Mouse (Mus musculus): ENCODE measurements at regions not wholly inside any gene's neighbourhood (a gene's known extent, or its start where the extent isn't known, plus 50 kb on each side); places are given as distances from the start of the nearest gene placed in this dataset.

DNA sequence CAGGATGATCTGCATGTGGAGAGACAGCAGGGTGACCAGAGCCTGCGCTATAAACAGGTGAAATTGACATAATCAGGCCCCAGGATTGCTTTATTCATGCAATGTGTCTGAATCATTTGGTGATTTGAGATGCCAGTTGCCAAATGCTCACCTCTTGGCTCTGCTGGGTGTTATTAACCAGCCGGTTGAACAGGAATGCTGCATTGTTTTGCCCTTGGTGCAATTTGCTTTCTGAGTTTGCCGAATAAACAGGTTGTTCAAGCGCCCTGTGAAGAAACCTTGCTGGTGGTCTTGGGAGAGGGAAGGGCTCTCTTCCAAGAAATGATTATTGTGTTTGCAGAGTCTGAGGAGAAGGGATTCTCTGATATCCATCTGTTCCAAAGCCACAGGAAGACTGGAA is 126.3 kb upstream of the Sgk1 start:
- Histone ChIP-seq H3K4me3 (ENCODE audit: insufficient read depth, poor library complexity, severe bottlenecking) (no peak overlapping the region), H3K79me3 (ENCODE audit: low read depth) (no peaks in the 10 kb centered on the region), H3K36me3 (ENCODE audit: control insufficient read depth, insufficient read depth) (no peaks in the 10 kb centered on the region), H3ac (ENCODE audit: control insufficient read depth, insufficient read length, low read depth) (no peak overlapping the region), H3K27me3 (ENCODE audit: control insufficient read depth, insufficient read depth, insufficient read length) (no peaks in the 10 kb centered on the region), H3K79me2 (ENCODE audit: control insufficient read depth, insufficient read depth) (no peaks in the 10 kb centered on the region)
- TF ChIP-seq FOSL1 (IDR thresholded peaks at IDR 0.05; ENCODE audit: insufficient read depth, low read length, poor library complexity, severe bottlenecking), result no peak
- no peak for TF ChIP-seq CTCF (IDR thresholded peaks at IDR 0.05; ENCODE audit: control insufficient read depth, insufficient read depth, insufficient read length)
- TF ChIP-seq MYOD1 (IDR thresholded peaks at IDR 0.05; ENCODE audit: control insufficient read depth, insufficient read length, low read depth), result no peak

DNA sequence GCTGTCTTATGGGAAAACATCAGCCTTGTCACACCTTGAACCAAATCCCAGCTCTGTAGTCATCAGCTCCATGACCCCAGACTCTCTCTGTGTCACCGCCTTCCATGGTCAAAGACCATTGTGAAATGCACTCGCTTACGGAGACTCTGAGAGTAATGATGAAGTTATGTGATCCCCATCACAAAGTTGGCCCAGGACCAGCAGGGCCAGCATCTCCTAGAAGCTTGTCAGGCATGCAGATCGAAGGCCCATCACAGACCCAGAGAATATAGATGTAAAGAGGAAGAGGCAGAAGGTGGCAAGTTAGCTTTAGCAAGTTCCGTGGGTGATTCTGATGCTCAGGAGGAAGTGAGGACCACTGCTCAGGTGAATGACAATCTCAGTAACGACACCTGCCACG is 125.2 kb upstream of the Sgk1 start:
- Histone ChIP-seq H3K4me3 (ENCODE audit: insufficient read depth, poor library complexity, severe bottlenecking) (no peak overlapping the region), H3K79me2 (ENCODE audit: control insufficient read depth, insufficient read depth) (no peaks in the 10 kb centered on the region), H3K27me3 (ENCODE audit: control insufficient read depth, insufficient read depth, insufficient read length) (no peaks in the 10 kb centered on the region), H3ac (ENCODE audit: control insufficient read depth, insufficient read length, low read depth) (no peak overlapping the region), H3K36me3 (ENCODE audit: control insufficient read depth, insufficient read depth) (no peaks in the 10 kb centered on the region), H3K79me3 (ENCODE audit: low read depth) (no peaks in the 10 kb centered on the region)
- TF ChIP-seq USF1 (IDR thresholded peaks at IDR 0.05; ENCODE audit: low read depth) (no peak), CTCF (IDR thresholded peaks at IDR 0.05; ENCODE audit: control insufficient read depth, insufficient read depth, insufficient read length) (no peak), MYOG (IDR thresholded peaks at IDR 0.05; ENCODE audit: control insufficient read depth, extremely low read depth, insufficient read length) (no peak), MYOD1 (IDR thresholded peaks at IDR 0.05; ENCODE audit: control insufficient read depth, insufficient read length, low read depth) (no peak), FOSL1 (IDR thresholded peaks at IDR 0.05; ENCODE audit: insufficient read depth, low read length, poor library complexity, severe bottlenecking) (no peak)

GRCm38 (mm10) chr10:21758122-21758521 is 123.9 kb upstream of the Sgk1 start:
- H3K36me3 ChIP-seq (ENCODE audit: control insufficient read depth, insufficient read depth), result no peaks in the 10 kb centered on the region
- TF ChIP-seq USF1 (IDR thresholded peaks at IDR 0.05; ENCODE audit: low read depth), result no peak
- no peak for TF ChIP-seq FOSL1 (IDR thresholded peaks at IDR 0.05; ENCODE audit: insufficient read depth, low read length, poor library complexity, severe bottlenecking)
- no peak for TF ChIP-seq MYOG (IDR thresholded peaks at IDR 0.05; ENCODE audit: control insufficient read depth, extremely low read depth, insufficient read length)
- no peak for TF ChIP-seq MYOD1 (IDR thresholded peaks at IDR 0.05; ENCODE audit: control insufficient read depth, insufficient read length, low read depth)
- TF ChIP-seq MAX (IDR thresholded peaks at IDR 0.05), result no peak
- no peak for TF ChIP-seq CTCF (IDR thresholded peaks at IDR 0.05; ENCODE audit: control insufficient read depth, insufficient read depth, insufficient read length)
- TF ChIP-seq CEBPB (IDR thresholded peaks at IDR 0.05; ENCODE audit: low read depth), result no peak
- H3K4me3 ChIP-seq (ENCODE audit: insufficient read depth, poor library complexity, severe bottlenecking), result no peak overlapping the region
- H3ac ChIP-seq (ENCODE audit: control insufficient read depth, insufficient read length, low read depth), result no peak overlapping the region
- no peaks in the 10 kb centered on the region for H3K79me2 ChIP-seq (ENCODE audit: control insufficient read depth, insufficient read depth)
- no peaks in the 10 kb centered on the region for H3K27me3 ChIP-seq (ENCODE audit: control insufficient read depth, insufficient read depth, insufficient read length)
- H3K79me3 ChIP-seq (ENCODE audit: low read depth), result no peaks in the 10 kb centered on the region

GRCm38 (mm10) chr10:21762516-21762915 is 119.5 kb upstream of the Sgk1 start:
- H3ac ChIP-seq (ENCODE audit: control insufficient read depth, insufficient read length, low read depth), result no peak overlapping the region
- no peaks in the 10 kb centered on the region for H3K79me3 ChIP-seq (ENCODE audit: low read depth)
- no peaks in the 10 kb centered on the region for H3K79me2 ChIP-seq (ENCODE audit: control insufficient read depth, insufficient read depth)
- no peak overlapping the region for H3K4me3 ChIP-seq (ENCODE audit: insufficient read depth, poor library complexity, severe bottlenecking)
- TF ChIP-seq MYOD1 (IDR thresholded peaks at IDR 0.05; ENCODE audit: control insufficient read depth, insufficient read length, low read depth) (no peak), MYOG (IDR thresholded peaks at IDR 0.05; ENCODE audit: control insufficient read depth, extremely low read depth, insufficient read length) (no peak), USF1 (IDR thresholded peaks at IDR 0.05; ENCODE audit: low read depth) (no peak), CEBPB (IDR thresholded peaks at IDR 0.05; ENCODE audit: low read depth) (no peak), CTCF (IDR thresholded peaks at IDR 0.05; ENCODE audit: control insufficient read depth, insufficient read depth, insufficient read length) (no peak), MAX (IDR thresholded peaks at IDR 0.05) (no peak), FOSL1 (IDR thresholded peaks at IDR 0.05; ENCODE audit: insufficient read depth, low read length, poor library complexity, severe bottlenecking) (no peak)
- no peaks in the 10 kb centered on the region for H3K27me3 ChIP-seq (ENCODE audit: control insufficient read depth, insufficient read depth, insufficient read length)
- no peaks in the 10 kb centered on the region for H3K36me3 ChIP-seq (ENCODE audit: control insufficient read depth, insufficient read depth)

DNA sequence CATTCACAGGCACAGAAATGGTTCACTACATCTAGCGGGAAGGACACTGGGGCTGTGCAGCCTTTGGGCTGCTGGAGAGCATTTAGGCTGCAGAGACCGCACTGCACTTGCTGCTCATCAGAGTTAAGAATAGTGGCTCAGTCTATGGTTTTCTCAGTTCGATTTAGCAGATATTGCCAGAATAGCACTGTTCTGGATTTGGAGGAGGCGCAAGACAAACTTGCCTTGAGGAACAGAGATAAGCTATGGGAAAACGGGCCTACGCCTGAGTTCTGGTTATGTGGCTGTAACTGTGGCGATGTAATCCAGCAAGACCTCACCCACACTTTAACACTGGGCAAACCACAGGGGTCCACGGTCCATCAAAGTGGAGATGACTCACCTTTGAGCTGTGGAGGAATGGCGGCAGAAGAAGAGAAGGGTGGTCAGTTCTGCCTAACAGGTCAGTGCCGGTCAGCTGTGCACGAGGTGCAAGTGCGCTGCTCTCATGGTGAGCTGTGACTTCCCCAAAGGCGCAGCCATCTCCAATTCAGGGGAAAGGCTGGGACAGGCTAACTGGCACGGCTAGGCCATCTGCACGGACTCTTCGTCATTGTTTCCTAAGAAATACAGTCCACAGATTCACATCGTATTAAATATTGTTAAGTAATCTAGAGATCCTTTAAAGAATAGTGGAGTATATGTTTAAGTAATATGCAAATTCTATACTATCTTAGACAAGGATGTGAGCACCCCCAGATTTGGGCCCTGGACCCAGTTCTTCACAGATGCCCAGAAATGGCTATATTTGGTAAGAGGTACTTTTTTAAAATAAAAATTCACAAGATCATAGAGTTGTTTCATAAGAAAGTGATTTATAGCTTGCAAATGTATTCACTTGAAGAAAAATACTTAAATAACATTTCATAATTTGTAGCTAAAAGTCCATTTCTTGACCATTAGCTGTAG is 118.7 kb upstream of the Sgk1 start:
- Histone ChIP-seq H3K79me2 (ENCODE audit: control insufficient read depth, insufficient read depth) (no peaks in the 10 kb centered on the region), H3ac (ENCODE audit: control insufficient read depth, insufficient read length, low read depth) (no peak overlapping the region), H3K79me3 (ENCODE audit: low read depth) (no peaks in the 10 kb centered on the region), H3K36me3 (ENCODE audit: control insufficient read depth, insufficient read depth) (no peaks in the 10 kb centered on the region), H3K4me3 (ENCODE audit: insufficient read depth, poor library complexity, severe bottlenecking) (no peak overlapping the region), H3K27me3 (ENCODE audit: control insufficient read depth, insufficient read depth, insufficient read length) (no peaks in the 10 kb centered on the region)
- TF ChIP-seq CEBPB (IDR thresholded peaks at IDR 0.05; ENCODE audit: low read depth) (no peak), CTCF (IDR thresholded peaks at IDR 0.05; ENCODE audit: control insufficient read depth, insufficient read depth, insufficient read length) (no peak), MAX (IDR thresholded peaks at IDR 0.05) (no peak), MYOG (IDR thresholded peaks at IDR 0.05; ENCODE audit: control insufficient read depth, extremely low read depth, insufficient read length) (no peak), FOSL1 (IDR thresholded peaks at IDR 0.05; ENCODE audit: insufficient read depth, low read length, poor library complexity, severe bottlenecking) (no peak), USF1 (IDR thresholded peaks at IDR 0.05; ENCODE audit: low read depth) (no peak), MYOD1 (IDR thresholded peaks at IDR 0.05; ENCODE audit: control insufficient read depth, insufficient read length, low read depth) (no peak)

All from C2C12 (cell line).